Mouse (Mus musculus) heart, postnatal 10 days (tissue): ENCODE results near the gene Gm33543. TPM values are rescaled to one million over a fixed set of nuclear protein-coding genes. Genes with fewer than 3 reads are reported as not detected.
A peak's percentile ranks its signal among the peaks of the same experiment; 100 is the strongest.

Source experiments
- DNase-seq, 2 experiments: peaks; one replicate each; pipeline ENCODE4 v3.0.0; 2021
- intact Hi-C: fragments of 180-260 bp; cut with DNase I; formaldehyde crosslinking; loops from one replicate; pipeline ENCODE4 v1.15.1; 2025
- total RNA-seq, 2 experiments: library from RNA; stranded (reverse); gene quantifications; 2 replicates each; pipeline ENCODE4 v1.2.3; 2021

Gm33543 gene
- total RNA-seq, 2 experiments from 2014 or later: 0.64 to 1.6 TPM

DNA sequence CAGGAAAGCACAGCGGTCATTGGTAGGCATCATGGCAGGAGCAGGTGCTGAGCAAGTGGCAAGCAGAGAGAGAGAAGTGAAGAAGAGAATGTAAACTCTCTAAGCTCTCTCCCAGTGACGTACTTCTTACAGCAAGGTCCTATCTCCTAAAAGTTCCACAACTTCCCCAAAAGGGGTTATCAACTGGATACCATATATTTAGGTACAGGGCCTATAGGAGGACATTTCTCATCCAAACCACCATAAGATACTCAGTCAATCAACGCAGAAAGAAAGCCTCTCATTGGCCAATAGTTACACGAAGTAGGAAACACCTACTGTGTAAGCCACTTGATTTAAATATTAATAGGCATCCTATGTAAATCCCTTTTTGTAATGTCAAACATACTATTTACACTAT is 3.7 kb downstream of the Gm33543 start:
- DNase-seq: no peak
- intact Hi-C loops: no loop called here

DNA sequence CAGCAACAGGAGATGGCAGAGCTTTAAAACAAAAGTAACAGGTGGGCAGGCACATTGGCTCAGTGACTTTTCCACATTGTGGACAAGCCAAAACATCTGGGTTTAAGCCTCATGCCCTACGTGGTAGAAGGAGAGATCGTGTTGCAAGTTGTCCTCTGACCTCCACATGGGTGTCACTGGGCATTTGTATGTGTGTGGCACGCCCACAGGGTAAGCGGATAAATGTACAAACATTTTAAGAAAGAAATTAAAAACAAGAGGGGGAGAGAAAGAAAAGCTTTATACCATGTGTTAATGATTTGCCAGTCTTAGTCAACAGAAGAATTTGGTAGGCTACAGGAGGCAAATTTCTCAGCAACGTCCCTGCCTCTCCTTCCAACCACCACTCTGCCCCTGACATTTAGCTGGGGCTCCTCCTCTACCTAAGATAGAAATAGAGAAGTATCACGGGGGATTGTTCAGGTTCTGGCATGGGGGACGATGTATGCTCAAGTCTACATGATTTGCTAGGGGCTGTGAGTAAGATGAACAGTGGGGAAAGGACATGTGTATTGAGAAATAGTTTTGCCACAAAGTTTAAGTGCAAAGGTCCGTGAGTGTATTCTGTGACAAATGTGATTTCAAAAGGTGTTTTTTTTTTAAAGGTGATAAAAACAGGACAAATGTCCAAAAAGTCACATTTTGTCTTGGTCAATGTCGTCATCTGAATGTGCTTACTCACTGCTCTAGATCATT is 6.0 kb downstream of the Gm33543 start:
- intact Hi-C loops: no loop called here
- DNase-seq: no peak

DNA sequence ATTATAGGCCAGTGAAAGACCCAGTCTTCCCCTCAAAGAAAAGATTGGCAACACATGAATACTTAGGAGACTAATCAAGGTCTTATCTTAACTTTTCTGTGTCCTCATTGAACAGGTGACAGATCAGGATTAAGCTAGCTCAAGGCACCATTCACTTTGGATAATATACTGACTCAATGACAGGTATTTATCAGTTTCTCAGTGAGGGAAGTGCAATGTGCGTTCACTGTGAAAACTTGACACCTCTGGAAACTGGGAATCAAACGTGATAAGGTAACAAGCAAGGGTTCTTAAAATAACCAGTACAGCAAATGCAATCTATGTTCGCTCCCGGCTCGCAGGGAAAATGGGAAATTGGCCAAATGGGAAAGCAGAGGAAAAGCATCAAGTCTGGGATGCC is 11.8 kb downstream of the Gm33543 start:
- intact Hi-C loops: no loop called here
- no peak for DNase-seq

DNA sequence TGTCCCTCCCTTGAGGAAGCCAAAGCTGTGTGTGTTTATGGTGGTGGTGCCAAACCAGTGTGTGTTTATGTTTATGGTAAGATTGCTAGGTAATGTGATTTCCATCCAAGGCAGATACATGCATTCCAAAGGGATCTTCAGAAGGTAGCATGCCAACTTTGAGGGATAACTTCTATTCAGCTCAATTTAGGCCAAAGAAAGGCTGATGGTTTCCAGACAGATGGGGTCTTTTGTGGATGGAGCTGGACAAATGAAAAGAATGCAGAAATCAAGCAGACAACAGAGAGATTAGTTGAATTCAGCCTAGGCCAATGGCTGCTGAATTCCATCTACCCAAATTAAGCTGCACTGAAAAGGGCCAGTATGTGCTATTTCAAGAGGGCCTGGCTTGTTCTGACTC is 13.3 kb downstream of the Gm33543 start:
- intact Hi-C loops: loop anchor here (2.0 kb wide), 1 partner anchor 57 kb away; no protein-coding TSS in a partner anchor
- no peak for DNase-seq

DNA sequence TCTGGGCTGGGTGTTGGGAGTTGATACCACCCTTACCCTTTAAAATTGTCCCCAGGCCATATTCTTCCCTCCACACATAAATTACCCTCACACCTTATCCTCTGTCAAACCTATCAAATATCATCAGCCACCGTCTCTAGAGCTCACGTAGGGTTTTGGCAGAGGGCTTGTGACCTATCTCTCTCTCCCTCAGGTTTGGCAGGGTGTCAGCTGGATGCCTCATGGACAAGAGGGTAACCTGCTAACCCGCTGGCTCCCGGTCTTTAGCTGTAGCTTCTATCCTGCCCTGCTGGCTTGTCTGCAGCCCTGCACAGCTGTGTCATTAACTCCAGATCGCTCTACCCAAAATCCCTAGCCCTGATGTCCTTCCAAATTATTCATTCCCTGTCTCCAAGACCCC is 14.4 kb downstream of the Gm33543 start:
- peak; percentile 78 to 86 for DNase-seq
- intact Hi-C loops: loop anchor here (2.0 kb wide), 1 partner anchor 56 kb away; no protein-coding TSS in a partner anchor

DNA sequence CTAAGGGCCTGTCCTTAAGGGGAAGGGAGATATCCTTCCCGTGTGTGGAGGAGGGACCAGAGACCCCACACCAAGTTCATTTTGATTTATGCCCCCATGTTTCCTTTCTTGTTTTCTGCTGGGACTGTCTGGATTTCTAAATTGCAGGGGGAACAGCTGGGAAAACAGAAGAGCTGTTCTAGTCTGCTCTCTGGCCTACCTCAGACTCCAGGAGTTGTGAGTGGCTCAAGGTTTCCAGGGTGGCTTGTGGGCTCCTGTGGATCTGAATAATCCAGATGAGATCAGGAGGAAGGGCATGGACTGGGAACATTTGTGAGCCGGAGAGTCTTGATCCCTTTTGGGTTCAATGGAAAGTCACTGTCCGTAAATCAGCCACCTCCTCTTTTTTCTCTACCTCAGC is 17.1 kb downstream of the Gm33543 start:
- DNase-seq: no peak
- intact Hi-C loops: no loop called here

DNA sequence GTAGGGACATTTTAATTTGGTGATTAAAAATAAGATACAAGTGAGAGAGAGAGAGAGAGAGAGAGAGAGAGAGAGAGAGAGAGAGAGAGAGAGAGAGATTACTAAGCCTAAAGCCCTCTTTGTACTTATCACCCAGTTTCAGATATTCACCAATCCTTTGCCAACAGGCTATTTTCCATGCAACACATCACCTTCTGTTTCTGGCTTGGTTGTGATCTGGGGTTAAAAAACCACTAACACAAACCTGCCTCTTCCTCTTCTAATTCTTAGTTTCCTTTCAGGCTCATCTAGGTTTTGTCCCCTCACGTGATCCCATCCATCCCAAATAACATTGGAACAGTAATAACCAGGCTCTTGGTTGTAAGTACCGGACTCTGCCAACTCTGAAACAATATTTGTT is 24.2 kb downstream of the Gm33543 start:
- intact Hi-C loops: no loop called here
- DNase-seq: no peak

DNA sequence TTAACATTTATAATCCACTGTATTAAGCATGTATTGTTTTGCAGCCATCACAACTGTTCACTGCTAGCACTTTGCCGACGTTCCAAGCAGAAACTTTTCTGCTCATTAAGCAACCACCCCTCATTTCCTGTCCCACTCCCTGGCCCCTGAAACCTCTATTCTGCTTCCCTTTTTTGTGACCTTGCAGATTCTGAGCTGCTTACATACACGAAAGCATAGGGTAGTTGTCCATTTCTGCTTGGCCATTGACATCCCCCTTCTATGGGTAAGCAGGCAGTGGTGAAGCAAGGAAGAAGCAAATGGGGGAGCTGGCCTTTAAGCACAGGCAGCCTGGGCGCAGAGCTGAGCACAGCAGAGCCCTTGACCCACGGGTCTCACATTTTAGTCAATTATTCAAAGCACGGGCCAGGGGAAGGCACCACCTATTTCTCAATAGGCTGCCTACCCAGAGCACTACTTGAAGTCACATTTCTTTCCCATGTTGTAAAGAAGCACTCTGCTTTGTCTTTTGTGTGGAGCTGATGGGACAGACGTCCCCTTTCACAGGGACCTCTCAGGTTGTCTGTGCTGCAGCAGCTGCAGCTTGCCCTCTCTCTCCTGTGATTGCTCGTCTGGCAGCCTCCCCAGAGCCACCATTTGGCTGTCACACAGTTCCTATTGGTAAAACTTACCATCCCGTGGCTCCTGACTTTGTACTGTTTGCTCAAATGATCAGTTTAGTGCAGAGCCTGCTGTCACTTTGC is 25.1 kb downstream of the Gm33543 start:
- no peak for DNase-seq
- intact Hi-C loops: no loop called here

DNA sequence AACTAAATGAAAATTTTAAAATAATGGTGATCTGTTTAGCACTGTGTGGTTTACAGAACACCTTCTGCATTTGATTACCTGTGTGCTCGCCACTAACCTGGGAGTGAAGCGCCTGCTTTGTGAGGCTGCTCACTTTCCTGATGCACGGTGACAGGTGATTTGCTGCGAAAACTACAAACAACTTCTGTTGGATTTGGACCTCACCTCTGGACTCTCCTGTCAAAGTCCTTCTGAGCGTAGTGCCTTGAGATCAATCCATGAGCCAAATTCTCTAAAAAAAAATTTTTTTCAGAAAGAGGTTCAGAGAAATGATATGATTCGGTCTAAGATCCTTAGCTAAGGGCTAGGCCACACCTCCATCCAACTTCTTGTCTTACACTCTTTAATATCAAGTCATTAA is 28.4 kb downstream of the Gm33543 start:
- intact Hi-C loops: no loop called here
- no peak for DNase-seq

DNA sequence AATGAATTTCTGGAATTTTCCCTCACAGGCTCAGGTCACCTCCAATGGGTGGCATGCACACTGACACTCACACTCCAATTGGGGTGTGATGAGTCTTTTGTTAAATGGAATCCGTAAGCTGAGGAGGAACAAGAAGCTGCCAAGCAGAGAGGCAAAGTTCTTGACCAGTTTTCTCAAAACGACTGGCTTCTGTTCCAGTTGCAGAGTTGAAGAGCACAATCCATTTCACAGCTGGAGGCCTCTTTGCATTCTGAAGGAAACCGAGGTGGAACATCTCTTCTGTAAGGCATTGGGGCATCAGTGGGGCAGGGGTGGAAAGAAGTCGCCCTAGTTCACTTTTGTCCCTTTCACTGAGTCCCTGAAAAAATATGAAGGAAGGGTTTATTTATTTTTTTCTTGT is 30.9 kb downstream of the Gm33543 start:
- DNase-seq: no peak
- intact Hi-C loops: no loop called here

DNA sequence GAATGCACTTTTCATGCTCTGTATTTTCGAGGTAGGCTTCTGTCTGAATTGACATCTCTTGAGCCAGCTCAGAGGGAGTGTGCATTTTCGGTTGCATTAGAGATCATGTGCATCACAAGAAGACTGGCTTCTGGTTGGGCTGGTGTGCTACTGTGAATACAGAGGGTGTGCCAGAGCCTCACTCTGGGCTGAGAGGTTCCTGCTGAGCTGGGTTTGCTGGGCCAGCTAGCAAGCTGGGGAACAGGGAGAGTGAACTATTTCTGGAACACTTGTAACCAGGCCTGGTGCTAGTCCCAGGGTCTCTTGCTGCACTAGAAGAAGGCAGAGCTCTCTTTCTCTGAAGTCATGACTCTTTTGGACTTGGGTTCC is 41.3 kb downstream of the Gm33543 start:
- peak; percentile 45 to 60 for DNase-seq
- intact Hi-C loops: no loop called here

DNA sequence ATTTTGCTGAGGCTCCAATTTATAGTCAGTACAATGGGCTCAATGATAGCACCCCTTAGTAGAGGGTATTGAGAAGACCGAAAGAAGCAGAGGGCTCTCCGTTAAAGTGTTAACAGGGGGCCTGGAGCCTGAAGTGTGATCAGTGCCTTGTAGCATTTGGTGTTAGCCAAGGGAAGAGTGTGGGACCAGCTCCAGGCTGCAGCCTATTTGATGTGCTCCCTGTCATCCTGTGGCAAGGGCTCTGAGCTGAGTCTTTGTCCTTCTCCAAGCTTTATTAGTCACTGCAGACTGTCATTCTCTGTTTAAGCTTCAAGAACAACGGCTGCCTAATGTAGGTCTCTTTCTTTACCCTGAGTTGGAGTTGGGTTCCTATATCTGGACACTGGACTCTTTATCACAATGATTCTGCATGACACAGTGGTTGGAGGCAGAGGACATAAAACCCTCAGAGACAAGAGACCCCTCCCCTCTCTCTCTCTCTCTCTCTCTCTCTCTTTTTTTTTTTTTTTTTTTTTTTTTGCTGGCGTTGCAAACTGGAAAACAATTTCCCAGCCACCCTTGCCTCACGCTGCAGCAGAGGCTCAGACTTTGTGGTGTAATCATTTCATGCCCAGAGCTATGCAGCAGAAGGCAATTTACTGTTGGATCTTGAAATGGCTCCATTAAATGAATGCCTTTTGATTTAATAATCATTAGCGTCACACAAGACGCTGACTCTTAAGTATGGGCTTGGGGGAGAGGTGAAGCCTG is 41.9 kb downstream of the Gm33543 start:
- intact Hi-C loops: no loop called here
- no peak for DNase-seq

DNA sequence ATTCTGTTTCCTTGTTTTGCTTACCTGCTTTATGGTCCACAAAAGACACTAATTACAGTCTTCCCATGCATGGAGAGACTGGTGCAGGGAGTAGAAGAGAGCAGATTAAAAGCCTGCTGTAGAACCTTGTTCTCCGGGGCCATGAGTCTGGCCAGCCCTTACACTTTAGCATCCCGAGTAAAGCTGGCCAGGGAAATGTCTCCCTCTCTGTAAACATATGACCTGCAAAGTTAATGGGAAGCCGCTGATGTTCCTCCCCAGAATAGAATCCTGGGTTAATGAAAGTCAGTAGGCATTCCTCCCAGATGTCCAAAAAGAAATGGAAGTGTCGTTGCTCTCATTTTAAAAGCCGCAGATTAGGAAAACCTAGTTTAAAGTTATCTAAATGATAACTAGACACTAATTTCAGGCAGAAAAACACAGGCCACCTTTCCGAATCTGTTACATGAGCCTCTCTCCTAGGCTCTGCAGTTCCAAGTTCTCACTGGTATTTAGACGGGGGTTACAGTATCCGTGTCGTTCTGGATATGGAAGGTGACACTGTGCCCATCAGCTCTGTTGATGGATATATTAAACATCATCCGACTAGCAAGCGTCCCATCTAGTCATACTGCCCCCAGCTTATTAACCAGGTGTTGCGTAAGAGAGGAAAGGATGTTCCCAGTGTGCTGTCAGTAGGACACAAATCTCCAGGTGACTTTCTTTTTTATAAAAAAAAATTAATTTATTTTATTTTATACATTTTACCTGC is 44.9 kb downstream of the Gm33543 start:
- intact Hi-C loops: no loop called here
- DNase-seq: no peak

DNA sequence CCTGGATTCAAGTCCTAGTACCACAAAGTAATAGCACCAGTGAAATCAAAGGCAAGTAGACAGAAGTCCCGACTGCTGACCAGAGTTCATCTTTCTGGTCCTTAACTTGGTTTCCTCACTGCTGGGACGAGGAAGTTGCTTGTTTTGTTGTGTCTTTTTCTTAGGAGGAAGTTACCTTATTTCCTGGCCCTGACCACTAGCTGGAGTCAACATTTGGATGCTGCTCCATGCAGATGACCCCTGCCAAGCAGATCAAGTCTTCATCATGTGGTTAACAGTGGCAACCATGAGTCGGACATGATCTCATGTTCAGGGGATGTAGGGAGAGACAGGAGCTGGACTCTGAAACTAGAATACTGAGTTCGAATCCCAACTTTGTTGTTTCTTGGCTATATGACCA is 47.2 kb downstream of the Gm33543 start:
- intact Hi-C loops: no loop called here

DNA sequence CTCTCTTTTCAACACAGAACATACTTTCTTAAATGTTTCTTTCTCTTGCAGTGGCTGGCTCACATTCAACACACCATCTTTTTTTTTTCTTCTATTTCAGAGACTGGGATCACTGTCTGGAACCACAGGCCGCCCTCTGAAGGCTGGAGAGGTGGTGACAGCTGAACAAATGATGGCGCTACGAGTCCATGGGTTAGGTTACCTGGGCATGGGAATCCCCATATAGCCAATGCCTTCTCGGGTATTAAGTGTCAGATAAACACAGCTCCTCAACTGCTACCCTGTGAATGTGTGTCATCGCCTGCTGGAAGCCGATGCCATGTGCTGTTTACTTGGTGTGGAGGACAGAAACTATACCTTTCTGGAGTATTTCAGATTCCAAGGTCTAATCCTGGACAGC is 48.0 kb downstream of the Gm33543 start:
- no peak for DNase-seq
- intact Hi-C loops: no loop called here

More for the DNA sequence above, 47.2 kb downstream of the Gm33543 start:
- DNase-seq: no peak

DNA sequence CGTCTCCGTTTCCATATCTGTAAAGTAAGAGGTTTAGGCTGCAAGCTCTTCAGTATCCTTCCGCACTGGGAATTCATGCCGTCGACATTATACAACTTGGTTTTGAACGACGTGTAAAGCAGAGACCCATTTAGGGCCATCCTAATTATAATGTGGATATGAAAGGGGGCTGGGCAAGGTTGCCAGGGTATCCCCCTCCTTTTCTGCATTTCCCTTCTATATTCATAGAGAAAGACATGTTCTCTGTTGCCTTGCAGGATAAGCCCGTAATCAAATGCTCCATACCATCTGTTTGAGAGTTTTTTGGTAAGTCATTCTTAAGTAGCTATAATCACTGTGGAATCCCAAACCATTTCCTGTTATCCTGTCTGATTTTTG is 51.3 kb downstream of the Gm33543 start:
- intact Hi-C loops: no loop called here
- DNase-seq: no peak

DNA sequence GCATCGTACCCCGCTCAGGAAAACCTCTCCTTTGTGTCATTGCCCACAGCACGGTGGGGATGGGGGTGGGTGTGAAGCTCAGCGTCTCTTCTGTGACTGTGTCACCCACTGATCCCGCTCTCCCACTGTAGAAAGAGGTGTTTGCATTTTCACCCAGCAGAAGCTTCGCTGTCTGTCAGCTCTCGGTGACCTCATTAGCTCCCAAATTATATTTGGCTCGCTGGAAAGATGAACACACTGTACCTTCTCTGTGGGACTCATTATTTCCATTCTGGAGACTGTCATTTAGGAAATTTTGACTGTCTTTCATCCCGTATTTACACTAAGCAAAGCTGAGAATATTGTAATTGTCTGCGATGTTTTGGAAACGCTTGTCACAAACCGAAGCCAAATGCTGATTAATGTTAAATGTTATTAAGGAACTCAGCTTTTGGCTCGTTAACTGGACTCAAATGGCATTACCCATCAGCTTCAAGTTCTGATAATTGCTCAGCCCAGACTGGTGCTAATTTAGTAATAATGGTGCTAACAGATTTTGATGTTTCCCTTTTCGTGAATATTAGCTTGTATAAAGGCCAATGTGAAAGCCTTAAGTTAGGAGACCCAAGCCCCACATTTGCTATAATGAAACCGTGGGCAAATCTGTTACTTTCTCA is 51.8 kb downstream of the Gm33543 start:
- intact Hi-C loops: no loop called here
- no peak for DNase-seq

DNA sequence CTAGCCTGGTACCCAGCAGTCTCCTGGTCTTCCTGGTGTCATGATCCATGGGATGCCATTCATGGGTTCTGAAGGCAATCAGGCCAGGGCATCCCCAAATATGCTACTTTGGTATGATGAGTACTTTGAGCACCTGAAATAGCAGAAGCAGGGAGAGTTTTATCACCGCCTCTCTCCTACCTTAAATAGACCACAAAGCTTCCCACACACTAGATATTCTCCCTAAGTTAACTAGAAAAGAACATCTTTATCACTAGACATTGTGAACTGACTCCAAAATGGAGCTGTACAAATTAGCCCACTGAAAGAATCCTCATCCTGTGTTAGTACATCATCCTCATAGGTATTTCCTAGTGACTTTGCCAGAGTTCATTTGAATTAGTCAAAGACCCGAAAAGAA is 55.6 kb downstream of the Gm33543 start:
- intact Hi-C loops: no loop called here
- no peak for DNase-seq

DNA sequence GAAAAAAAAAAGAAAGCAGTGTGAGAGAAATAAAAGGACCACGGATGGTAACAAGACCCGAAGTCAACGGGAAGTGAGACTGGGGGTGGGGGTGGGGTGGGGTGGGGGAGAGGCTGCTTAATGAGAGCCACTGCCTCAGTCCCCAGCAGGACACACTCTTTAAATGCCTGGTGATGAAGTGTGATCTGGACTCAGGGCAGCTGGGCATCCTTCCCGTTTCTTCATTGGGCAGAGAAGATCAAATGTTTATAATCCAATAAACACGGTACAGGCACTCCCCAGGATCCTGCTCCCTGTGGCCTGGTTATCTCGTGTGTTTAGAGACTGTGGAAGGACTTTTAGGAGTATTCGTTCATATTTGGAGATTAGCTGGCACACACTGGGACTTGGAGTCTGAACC is 57.9 kb downstream of the Gm33543 start:
- DNase-seq: no peak
- intact Hi-C loops: no loop called here

DNA sequence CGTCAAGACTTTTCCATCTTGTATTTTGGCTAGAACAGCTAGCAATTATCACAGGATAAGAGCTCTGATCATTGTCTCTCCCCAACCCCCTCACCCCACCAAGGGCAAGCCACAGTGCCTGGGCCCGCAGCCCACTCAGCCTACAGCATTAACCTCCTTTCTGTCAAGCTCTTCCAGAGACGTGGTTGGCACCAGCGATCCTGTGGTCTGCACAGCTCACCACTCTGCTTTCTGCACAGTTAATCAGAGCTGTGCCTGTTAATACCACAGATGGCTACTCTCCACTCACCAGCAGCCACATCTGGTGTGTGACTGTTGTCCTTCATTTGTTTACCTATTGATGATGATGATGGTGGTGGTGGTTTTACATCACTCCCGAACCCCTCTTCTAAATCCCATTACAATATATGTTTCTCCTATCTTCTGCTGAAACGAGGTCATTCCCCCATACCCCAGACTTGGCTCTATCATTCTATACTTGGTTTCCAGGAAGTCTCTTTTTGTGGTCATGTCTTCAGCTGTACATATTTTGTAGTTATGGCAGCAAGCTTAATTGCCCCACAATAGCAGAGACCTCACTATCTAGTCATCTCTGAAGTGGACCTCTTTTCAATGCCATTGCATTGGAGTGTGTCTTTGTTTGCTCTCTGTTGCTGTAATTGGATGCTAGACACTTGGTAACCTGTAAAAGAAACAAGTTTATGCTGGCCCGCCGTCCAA is 61.7 kb downstream of the Gm33543 start:
- intact Hi-C loops: loop anchor here (2.0 kb wide), 2 partner anchors 72 to 222 kb away; no protein-coding TSS in a partner anchor
- no peak for DNase-seq
